Mouse (Mus musculus): ENCODE data around the gene Fam214a.
A peak's percentile ranks its signal among the peaks of the same experiment; 100 is the strongest.

Fam214a gene

GRCm38 (mm10) chr9:74952106-74952505 lies 578 bp upstream of the Fam214a start:
- DNase-seq (ENCODE audit: low spot score in 2 of 2) = no peak

GRCm38 (mm10) chr9:74953265-74953958 lies 728 bp downstream of the Fam214a start:
- DNase-seq (ENCODE audit: low spot score in 2 of 2) = peak; percentile 65

- no peak for DNase-seq (ENCODE audit: low spot score in 2 of 2)
These were observed 1.2 kb downstream of the Fam214a start for GRCm38 (mm10) chr9:74953959-74954279.

- no peak for DNase-seq (ENCODE audit: low spot score in 2 of 2)
These were observed 1.7 kb downstream of the Fam214a start for GRCm38 (mm10) chr9:74954387-74954786.

GRCm38 (mm10) chr9:74960630-74961029 lies 7.9 kb downstream of the Fam214a start:
- DNase-seq (ENCODE audit: low spot score in 2 of 2) = no peak

- no peak for DNase-seq (ENCODE audit: low spot score in 2 of 2)
These were observed 8.4 kb downstream of the Fam214a start for GRCm38 (mm10) chr9:74961073-74961575.

- no peak for DNase-seq (ENCODE audit: low spot score in 2 of 2)
These were observed 11.3 kb downstream of the Fam214a start for GRCm38 (mm10) chr9:74963953-74964352.

GRCm38 (mm10) chr9:74964866-74965384 lies 12.2 kb downstream of the Fam214a start:
- DNase-seq (ENCODE audit: low spot score in 2 of 2) = no peak

GRCm38 (mm10) chr9:74966200-74966599 lies 13.5 kb downstream of the Fam214a start:
- DNase-seq (ENCODE audit: low spot score in 2 of 2) = no peak

GRCm38 (mm10) chr9:74968647-74969428 lies 16.2 kb downstream of the Fam214a start:
- no peak for DNase-seq (ENCODE audit: low spot score in 2 of 2)

GRCm38 (mm10) chr9:74970591-74970990 lies 17.9 kb downstream of the Fam214a start:
- no peak for DNase-seq (ENCODE audit: low spot score in 2 of 2)

- no peak for DNase-seq (ENCODE audit: low spot score in 2 of 2)
These were observed 18.7 kb downstream of the Fam214a start for GRCm38 (mm10) chr9:74971191-74971976.

GRCm38 (mm10) chr9:74972736-74973135 lies 20.1 kb downstream of the Fam214a start:
- no peak for DNase-seq (ENCODE audit: low spot score in 2 of 2)

GRCm38 (mm10) chr9:74973154-74973553 lies 20.5 kb downstream of the Fam214a start:
- DNase-seq (ENCODE audit: low spot score in 2 of 2) = no peak

- no peak for DNase-seq (ENCODE audit: low spot score in 2 of 2)
These were observed 22.1 kb downstream of the Fam214a start for GRCm38 (mm10) chr9:74974758-74975157.

- DNase-seq (ENCODE audit: low spot score in 2 of 2) = no peak
These were observed 22.7 kb downstream of the Fam214a start for GRCm38 (mm10) chr9:74975416-74975815.

- DNase-seq (ENCODE audit: low spot score in 2 of 2) = peak; percentile 82
These were observed 23.4 kb downstream of the Fam214a start for GRCm38 (mm10) chr9:74975911-74976563.

GRCm38 (mm10) chr9:74977251-74977650 lies 24.6 kb downstream of the Fam214a start:
- no peak for DNase-seq (ENCODE audit: low spot score in 2 of 2)

- no peak for DNase-seq (ENCODE audit: low spot score in 2 of 2)
These were observed 25.3 kb downstream of the Fam214a start for GRCm38 (mm10) chr9:74977962-74978361.

GRCm38 (mm10) chr9:74978868-74979267 lies 26.2 kb downstream of the Fam214a start:
- DNase-seq (ENCODE audit: low spot score in 2 of 2) = no peak

GRCm38 (mm10) chr9:74979371-74979770 lies 26.7 kb downstream of the Fam214a start:
- DNase-seq (ENCODE audit: low spot score in 2 of 2) = no peak

- no peak for DNase-seq (ENCODE audit: low spot score in 2 of 2)
These were observed 27.2 kb downstream of the Fam214a start for GRCm38 (mm10) chr9:74979866-74980265.
